Mouse (Mus musculus) layer of hippocampus, adult 2 months (tissue): ENCODE results near the gene Urm1. TPM values are rescaled to one million over a fixed set of nuclear protein-coding genes. Genes with fewer than 3 reads are reported as not detected.
A peak's percentile ranks its signal among the peaks of the same experiment; 100 is the strongest.
"Not testable (repeated sequence)": the region's sequence is repeated elsewhere in the genome, so short reads cannot be mapped to it uniquely, and the experiment has no call there.

Source experiments
- DNase-seq, 2 experiments: peaks; one replicate each; pipeline ENCODE4 v3.0.0; 2022; ENCODE audit warnings: low spot score in 2 of 2
- H3K27ac ChIP-seq: fragments of 200-600 bp; 2 replicates; pipeline ENCODE4 v1.8.1; 2022
- H3K4me3 ChIP-seq: fragments of 200-600 bp; 2 replicates; pipeline ENCODE4 v1.8.1; 2022; ENCODE audit warnings: mild to moderate bottlenecking
- CTCF ChIP-seq: fragments of 200-600 bp; conservative IDR thresholded peaks from 2 replicates; pipeline ENCODE4 v1.8.1; 2022; ENCODE audit warnings: antibody characterized with exemption, mild to moderate bottlenecking, moderate library complexity
- microRNA-seq, 2 experiments: library from miRNA; unstranded; fragments of <30 nt; microRNA quantifications; one replicate each; pipeline ENCODE4 v1.2.0; 2021
- total RNA-seq, 2 experiments: library from RNA; stranded (reverse); gene quantifications; 2 replicates each; pipeline ENCODE4 v1.2.3; 2021

Gene Urm1
- total RNA-seq, 2 experiments from 2014 or later, result 43.0 to 48.7 TPM

DNA sequence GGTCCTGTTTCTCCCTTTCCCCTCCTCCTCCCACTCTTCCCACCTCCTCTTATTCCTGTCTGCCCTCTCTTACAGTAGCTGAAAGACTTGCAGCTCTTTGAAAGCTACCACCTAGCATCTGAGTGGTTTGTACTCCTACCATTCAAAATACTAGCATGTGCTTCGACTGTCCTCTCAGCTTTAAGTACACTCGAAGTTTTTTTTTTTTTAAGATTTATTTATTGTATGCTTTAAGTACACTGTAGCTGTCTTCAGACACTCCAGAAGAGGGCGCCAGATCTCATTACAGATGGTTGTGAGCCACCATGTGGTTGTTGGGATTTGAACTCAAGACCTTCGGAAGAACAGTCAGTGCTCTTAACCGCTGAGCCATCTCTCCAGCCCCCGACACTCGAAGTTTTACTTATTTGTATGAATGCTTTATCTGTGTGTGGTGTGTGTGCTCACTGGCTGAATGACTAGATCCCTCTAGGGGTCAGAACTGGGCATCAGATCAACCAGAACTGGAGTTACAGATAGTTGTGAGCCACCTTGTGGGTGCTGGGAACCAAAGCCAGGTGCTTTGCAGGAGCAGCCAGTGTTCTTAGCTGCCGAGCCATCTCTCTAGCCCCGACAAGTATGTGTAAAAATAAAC lies 66.9 kb downstream of the Urm1 start:
- H3K4me3 ChIP-seq, H3K27ac ChIP-seq, DNase-seq: not testable (repeated sequence)
- peak; percentile 61 for TF ChIP-seq CTCF

DNA sequence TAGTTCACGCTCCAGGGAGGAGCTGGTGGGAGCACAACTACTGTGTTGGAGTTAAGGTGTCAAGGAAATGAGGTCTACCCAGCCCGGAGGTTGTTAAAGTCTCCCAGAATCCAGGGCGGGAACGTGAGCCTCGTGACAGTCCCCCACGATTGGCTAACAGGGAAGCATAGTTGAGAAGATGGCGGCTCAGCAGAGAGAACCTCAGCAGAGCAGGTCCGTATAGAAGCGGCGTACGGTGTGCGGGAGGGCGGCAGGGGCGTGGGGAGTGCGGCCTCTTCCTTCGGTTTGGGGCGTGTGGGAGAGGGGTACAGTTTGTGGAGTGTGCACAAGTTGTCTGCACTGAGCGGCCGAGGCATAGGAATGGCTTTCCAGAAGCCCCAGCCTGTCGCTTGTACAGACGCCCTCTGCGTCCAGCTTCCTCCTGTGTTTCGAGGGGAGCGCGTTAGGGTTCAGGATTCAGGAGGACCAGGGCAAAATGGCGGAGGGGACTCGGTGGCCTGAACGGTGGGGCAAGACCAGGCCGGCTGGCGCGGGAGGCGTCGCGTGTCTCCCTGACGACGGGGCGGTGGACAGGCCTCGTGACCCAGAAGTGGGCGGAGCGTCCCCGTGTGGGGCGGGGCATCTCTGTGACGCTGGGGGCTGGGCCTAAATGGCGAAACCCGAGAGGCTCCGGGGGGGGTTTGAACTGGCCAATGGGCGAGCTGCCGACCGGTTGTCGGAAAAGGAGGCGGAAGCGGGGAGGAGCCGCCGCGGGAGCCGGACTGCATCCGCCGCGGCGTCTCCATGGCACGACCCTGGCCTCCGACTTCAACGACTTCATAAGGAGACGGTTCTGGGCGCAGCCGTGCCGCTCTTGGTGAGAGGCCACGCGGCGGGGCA lies 69.4 kb downstream of the Urm1 start, which contains the start of gene Odf2:
TSS of gene Odf2 (plus strand) at position 156 of the 879 bp plus-strand sequence.
- DNase-seq, result peak; percentile 100
- peak within 1 kb of the TSS; percentile 82 for H3K4me3 ChIP-seq
- TF ChIP-seq CTCF, result no peak
- H3K27ac ChIP-seq, result peak within 1 kb of the TSS; percentile 92

DNA sequence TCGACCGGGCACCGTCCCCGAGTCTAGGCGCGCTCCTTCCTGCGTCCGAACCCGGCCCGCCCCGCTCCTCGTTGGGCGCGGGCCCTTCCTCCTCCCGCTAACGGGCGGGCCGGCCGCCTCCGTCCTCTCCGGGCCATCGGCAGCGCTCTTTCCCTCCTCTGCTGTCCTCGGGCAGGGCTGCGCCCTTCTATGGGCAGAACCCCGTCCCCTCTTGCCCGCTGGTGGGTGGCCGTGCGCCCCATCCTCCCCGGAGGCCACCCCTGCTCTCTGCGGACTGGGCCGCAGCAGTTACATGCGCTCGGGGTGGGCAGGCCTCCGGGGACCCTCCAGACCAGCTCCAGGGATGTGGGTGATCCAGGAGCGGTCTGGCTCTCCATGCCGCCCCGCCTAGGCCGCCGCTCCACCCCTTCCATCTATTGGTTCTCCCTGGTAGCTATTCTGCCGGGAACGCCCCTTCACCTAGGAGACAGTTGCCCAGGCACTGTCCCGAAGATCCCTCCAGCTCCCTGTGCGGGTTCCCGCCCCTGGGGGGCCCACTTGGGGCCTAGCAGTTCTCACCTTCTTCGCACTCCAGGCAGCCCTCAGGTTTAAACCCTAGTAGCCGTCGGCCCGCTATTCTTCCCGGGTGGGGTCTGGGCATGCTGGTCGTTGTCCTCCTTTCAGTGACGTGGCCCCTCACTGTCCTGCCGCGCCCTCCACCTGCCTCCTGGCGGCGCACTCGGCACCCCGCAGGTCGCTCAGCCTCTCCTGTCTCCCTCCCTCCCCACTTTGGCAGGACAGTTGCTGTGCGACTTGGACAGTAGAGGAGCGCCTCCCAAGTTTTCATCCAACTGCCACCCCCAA lies 70.3 kb downstream of the Urm1 start:
- peak; percentile 78 to 89 for DNase-seq
- peak overlapping the region; percentile 91 for H3K27ac ChIP-seq
- peak; percentile 70 for TF ChIP-seq CTCF
- H3K4me3 ChIP-seq, result peak overlapping the region; percentile 82

DNA sequence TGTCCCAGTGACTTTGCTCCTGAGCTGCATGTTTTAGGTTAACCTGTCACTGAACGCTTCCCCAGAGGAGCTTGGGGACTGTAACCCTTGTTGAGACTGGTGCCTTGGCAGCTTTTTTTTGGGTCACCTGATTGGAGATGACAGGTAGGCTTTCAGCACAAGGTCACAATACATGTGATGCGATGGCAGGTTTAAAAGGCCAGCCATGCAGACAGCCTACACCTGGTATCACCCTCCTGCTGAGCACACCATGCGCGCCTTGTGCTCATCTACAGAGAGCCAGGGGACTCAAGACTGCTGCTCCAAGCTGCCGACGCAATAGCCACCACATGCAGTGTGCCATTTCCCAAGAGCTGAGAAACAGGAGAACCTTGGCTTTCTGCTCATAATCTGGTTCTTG lies 71.9 kb downstream of the Urm1 start:
- Histone ChIP-seq H3K4me3 (no peak overlapping the region), H3K27ac (no peak overlapping the region)
- DNase-seq, result no peak
- no peak for TF ChIP-seq CTCF

Small RNA genes lying within 50 kb of the gene (microRNA-seq; reads per million reads assigned to microRNA genes)
- gene Mir219a-2 (0 to 0.32 reads per million in 2 experiments), gene Mir219b (0 reads per million in 2 experiments)

Other genes starting within 250 kb of the Urm1 start
- 10 to 100 TPM; 91.3 to 94.9 TPM for gene Rapgef1, start 200.4 kb upstream of the Urm1 start, total RNA-seq
- under 1 TPM; 0.79 to 0.98 TPM for gene Gm13420, start 68.4 kb upstream of the Urm1 start, total RNA-seq
- gene Gm13547, start 60.8 kb upstream of the Urm1 start, total RNA-seq, result not detected
- 10 to 100 TPM; 25.8 to 26.5 TPM for gene Coq4, start 32.6 kb upstream of the Urm1 start, total RNA-seq
- gene Trub2, start 31.6 kb upstream of the Urm1 start, total RNA-seq, result 10 to 100 TPM; 47.7 to 48.6 TPM
- gene Slc27a4, start 17.4 kb upstream of the Urm1 start, total RNA-seq, result 10 to 100 TPM; 65.4 to 67.3 TPM
- 1 to 10 TPM; 7.9 to 10.0 TPM for gene Cercam, start 49.1 kb downstream of the Urm1 start, total RNA-seq
- gene Odf2, start 69.1 kb downstream of the Urm1 start, total RNA-seq, result 100 to 1,000 TPM; 113 to 127 TPM
- 10 to 100 TPM; 48.0 to 48.9 TPM for gene Gle1, start 115.4 kb downstream of the Urm1 start, total RNA-seq
- 100 to 1,000 TPM; 879 to 882 TPM for gene Sptan1, start 145.5 kb downstream of the Urm1 start, total RNA-seq
- 10 to 100 TPM; 37.3 to 37.4 TPM for gene Wdr34, start 228.8 kb downstream of the Urm1 start, total RNA-seq
- 100 to 1,000 TPM; 171 to 197 TPM for gene Set, start 237.3 kb downstream of the Urm1 start, total RNA-seq